Mouse (Mus musculus) bone marrow, adult 2 months (tissue): ENCODE measurements at regions not wholly inside any gene's neighbourhood (a gene's known extent, or its start where the extent isn't known, plus 50 kb on each side); places are given as distances from the start of the nearest gene placed in this dataset.

Experiments
- CTCF ChIP-seq: fragments of 200-500 bp; IDR thresholded peaks from 2 replicates; pipeline ENCODE4 v1.5.1; 2011; ENCODE audit warnings: low read length, control low read depth; ENCODE audit not compliant: control insufficient read depth, insufficient read depth
- POLR2A ChIP-seq: fragments of 200-500 bp; IDR thresholded peaks from 2 replicates; pipeline ENCODE4 v1.6.1; 2011; ENCODE audit warnings: low read depth, mild to moderate bottlenecking, control low read depth, low read length, borderline replicate concordance; ENCODE audit not compliant: control insufficient read depth

GRCm38 (mm10) chr14:72175751-72176150, 315.9 kb downstream of the Gm9195 start:
- TF ChIP-seq POLR2A (no peak), CTCF (no peak)
